Mouse (Mus musculus) embryo, embryonic 9.5 days (tissue): Measurements from ENCODE around the gene Hnf1b.
A peak's percentile ranks its signal among the peaks of the same experiment; 100 is the strongest.

Source experiments
- DNase-seq: peaks from one replicate; pipeline ENCODE4 v3.0.0-alpha.2; 2017; ENCODE audit errors: extremely low spot score

Hnf1b gene

DNA sequence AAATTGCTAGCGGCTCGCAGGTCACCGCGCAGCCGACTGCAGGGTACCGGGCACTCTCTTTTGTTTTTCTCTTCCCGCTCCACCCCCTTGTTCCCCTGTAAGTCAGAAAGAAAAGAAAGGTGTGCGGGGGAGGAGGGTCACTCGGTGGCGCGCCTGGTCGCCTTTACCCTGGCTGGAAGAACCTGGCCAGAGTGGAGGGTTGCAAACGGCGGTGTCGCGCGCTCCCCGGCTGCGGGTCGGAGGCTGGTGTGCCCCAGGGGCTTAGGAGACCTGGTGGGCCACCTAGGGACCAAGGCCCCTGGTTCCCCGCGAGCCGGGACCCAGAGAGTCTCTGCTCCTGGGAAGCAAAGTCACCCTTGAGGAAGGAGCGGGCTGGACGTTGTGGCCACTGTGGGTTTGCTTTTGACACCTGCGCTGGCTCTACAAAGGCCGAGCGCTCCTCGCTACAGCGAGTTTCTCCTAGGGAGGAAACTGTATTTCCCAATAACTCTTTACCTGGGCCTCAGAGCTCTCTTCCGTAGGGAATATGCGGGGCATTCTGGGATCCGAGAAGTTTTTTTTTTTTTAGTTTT is 3.4 kb downstream of the Hnf1b start:
- DNase-seq: peak; percentile 62

DNA sequence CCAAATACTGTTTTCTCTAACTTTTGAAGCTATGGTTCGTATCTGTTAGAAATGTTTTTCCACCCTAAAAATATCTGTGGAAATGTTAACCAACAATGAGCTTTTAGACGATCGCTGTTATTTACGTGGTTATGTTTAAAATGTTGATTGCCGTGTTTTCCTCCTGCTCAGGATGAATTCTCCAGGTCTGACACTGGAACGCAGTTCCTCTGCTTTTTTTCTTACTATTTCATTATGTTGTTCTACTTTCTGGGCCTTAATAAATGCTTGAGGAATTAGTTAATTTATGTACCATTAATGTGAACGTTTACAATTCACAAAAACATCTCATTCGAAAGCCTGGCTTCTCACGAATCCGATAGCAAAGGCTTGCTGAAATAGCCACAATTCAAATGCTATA is 4.2 kb downstream of the Hnf1b start:
- DNase-seq: no peak

DNA sequence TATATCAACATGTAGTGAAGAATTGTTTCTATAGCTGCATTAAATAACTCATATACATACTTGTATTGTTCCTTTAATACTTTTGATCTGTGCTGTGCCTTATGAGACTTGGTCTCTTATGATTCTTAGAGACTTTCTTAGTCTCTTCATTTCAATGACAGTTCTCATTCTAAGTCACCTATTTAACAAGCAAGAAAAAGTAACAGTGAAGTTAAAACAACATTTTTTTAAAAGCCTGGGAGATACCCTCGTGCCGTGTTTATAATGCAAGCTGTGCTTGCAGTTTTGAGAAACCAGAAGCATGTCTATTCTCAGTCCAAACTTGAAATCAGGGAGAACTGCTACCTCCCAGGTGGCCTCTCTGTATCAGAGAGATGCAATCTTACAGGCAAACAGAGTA is 4.8 kb downstream of the Hnf1b start:
- DNase-seq: no peak

GRCm38 (mm10) chr11:83857256-83857655 is 7.4 kb downstream of the Hnf1b start:
- no peak for DNase-seq

DNA sequence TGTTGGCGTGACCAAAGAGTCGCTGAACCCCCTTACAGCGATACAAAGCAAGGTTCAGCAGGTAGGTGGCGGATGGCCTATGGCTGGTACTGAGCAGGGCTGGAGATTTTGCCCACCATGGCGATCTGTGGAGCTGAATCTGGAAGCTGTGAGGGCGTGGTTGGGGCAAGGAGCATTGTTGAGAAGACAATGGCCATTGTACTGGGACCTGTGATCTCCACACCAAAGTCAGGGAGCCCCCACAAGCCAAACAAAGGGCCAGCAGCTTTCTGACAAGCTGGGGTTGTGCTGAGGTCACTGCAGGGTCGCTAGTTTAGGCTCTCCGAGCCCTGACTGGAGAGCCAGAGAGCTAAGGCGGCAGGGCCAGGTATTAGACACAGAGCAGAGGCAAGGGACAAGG is 15.4 kb downstream of the Hnf1b start:
- peak; percentile 48 for DNase-seq

GRCm38 (mm10) chr11:83867571-83867970 is 17.7 kb downstream of the Hnf1b start:
- DNase-seq: peak; percentile 25

- no peak for DNase-seq
Observed at GRCm38 (mm10) chr11:83869147-83869546, 19.3 kb downstream of the Hnf1b start.

DNA sequence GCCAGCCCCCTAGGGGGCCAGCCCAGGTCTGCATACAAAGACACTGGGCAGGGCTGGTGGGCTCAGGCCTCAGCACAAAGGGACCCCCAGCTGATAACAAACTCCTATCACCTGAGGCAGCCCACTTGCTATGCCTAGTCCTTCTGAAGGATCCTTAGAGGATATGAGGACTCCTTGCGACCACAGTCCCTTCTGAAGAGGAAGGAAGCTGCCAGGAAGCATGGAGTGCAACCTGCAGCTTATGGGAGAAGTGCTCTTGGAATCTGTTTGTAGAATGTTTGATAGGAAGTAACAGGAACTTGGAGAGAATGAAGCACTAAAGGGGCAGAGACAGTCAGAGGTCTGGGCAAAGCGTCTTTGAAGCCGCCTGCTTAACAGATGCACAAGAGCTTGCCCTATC is 19.8 kb downstream of the Hnf1b start:
- no peak for DNase-seq

DNA sequence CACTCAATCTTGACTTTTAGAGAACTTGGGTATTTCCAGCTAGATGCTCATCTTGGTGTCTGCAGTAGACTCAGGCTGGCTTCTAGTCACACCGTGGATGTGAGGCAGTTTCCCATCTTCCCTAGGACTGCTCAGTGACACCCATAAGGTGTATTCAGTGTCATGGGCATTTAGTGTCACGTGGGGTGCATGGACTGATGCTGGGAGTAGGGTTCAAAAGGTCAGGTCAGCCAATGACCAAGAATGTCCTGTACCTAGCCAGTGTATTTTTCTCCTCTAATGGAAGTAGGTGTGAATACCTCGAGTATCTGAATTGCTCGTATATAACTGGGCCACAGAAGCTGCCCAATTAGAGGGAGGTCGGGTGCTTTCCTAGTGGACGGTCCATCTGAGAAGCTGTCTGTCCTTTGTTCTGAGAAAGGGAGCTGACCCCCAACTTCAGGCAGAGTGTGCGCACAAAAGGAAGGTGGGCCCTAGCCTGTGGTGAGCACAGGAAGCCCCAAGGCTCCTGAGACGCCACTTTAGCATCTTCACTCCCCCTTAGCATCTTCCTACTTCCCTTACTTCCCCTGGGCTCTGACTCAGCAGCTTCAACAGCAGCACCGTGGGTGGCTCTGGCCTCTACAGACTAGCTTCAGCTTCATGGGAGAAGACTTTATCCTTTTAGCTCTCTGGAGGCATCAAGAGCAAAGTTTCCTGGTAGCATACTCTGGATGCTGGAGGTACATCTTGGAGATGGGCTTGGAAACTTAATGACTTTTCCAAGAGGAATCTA is 22.1 kb downstream of the Hnf1b start:
- no peak for DNase-seq

GRCm38 (mm10) chr11:83873509-83873908 is 23.6 kb downstream of the Hnf1b start:
- DNase-seq: no peak

GRCm38 (mm10) chr11:83876630-83877029 is 26.8 kb downstream of the Hnf1b start:
- DNase-seq: no peak

GRCm38 (mm10) chr11:83877765-83878164 is 27.9 kb downstream of the Hnf1b start:
- no peak for DNase-seq

DNA sequence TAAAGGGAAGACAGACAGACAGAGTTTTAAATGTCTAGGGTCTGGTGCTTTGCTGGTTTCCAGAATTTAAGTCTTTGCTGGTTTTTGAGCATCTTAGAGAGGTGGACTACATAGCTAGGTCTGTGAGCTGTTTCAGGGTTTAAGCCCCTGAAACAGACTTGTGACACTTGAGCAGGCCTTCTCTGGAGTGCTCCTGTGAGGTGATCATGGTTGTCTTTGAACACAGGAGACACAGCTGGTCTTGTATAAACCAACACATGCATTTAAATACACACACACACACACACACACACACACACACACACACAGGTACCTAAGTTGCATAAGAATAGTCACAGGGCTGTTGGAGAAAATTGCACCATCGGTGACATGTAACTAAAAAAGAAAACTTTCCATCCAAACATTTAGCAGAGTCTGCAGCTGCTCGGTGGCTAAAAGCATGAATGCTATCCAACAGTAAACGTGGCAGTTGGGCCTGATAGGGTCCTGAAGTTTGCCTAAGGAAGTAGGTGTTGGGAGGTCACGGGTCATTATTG is 28.6 kb downstream of the Hnf1b start:
- no peak for DNase-seq

GRCm38 (mm10) chr11:83879130-83879529 is 29.3 kb downstream of the Hnf1b start:
- no peak for DNase-seq

GRCm38 (mm10) chr11:83881438-83881837 is 31.6 kb downstream of the Hnf1b start:
- no peak for DNase-seq

GRCm38 (mm10) chr11:83882552-83882951 is 32.7 kb downstream of the Hnf1b start:
- peak; percentile 27 for DNase-seq

DNA sequence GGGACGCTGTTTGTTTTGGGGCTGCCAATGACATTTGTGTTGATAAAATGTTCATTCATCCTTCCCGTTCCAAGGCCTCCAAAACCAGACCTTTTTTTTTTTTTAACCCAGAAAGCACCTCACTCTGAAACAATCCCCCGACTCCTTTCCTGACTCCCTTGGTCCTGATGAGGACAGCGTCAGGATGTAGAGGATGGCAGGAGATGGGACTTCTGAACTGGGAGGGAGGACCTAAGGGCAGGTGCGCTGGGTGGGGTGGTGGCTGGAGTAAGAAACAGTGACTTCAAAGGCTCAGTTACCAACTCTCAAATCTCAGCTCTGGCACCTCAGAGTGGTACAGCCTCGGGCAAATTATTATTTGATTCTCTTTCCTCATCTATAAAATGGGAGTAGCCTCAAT is 33.2 kb downstream of the Hnf1b start:
- no peak for DNase-seq

- no peak for DNase-seq
Observed at GRCm38 (mm10) chr11:83883812-83884211, 33.9 kb downstream of the Hnf1b start.

GRCm38 (mm10) chr11:83885175-83885574 is 35.3 kb downstream of the Hnf1b start:
- no peak for DNase-seq

DNA sequence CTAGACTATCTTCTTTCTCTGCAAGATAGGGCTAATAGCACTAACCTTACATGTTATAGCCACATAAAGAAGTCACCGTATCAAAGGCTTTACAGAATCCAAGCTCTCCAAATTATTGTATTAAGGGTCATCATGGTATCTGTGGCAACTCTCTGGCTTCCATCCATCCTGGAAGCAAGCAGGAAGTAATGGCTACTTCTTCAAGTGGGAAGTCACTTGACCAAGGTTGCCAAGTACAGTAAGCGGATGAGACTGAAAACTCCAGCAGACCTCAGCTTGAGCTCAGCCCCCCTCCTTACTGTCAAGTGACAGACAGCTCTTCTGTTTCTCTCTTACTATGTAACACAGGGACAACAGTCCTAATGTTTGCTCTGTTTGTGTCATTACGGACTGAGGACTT is 36.9 kb downstream of the Hnf1b start:
- no peak for DNase-seq

- no peak for DNase-seq
Observed at GRCm38 (mm10) chr11:83891366-83891765, 41.5 kb downstream of the Hnf1b start.

GRCm38 (mm10) chr11:83893325-83893724 is 43.5 kb downstream of the Hnf1b start:
- no peak for DNase-seq
